Mouse (Mus musculus) testis, adult 2 months (tissue): Measurements from ENCODE around the gene Tmem252.

Experiments used
- CTCF ChIP-seq: fragments of 200-500 bp; IDR thresholded peaks from 2 replicates; pipeline ENCODE4 v1.5.1; 2012; ENCODE audit warnings: low read depth, mild to moderate bottlenecking, inconsistent platforms, low read length, moderate library complexity; ENCODE audit not compliant: control insufficient read depth, insufficient read depth, insufficient replicate concordance
- POLR2A ChIP-seq: fragments of 200-500 bp; IDR thresholded peaks from 2 replicates; pipeline ENCODE4 v1.6.1; 2012; ENCODE audit warnings: low read depth, mild to moderate bottlenecking, inconsistent platforms, low read length, moderate library complexity; ENCODE audit not compliant: control insufficient read depth

DNA sequence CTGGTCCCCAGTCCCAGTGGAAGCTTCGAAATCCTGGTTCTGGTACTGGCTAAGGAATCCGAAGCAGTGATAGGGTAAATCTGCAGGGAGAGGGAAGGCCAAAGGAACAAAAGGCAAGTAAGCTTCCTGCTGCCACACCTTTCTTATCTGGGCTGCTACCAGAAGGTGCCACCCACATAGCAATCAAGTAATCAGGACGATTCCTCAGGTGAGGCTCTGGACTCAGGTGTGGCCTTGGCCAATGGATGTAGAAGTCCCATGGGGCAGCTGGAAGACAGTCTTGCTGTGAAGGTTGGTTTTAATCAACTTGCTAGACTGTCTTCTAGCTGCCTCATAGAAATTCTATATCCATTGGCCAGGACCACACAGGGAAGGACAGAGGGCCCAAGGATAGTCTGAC lies 40.8 kb upstream of the Tmem252 start:
- TF ChIP-seq CTCF (no peak), POLR2A (no peak)
